Mouse (Mus musculus) heart, postnatal 0 days (tissue): ENCODE measurements around the gene Dnm3. TPM values are rescaled to one million over a fixed set of nuclear protein-coding genes. Genes with fewer than 3 reads are reported as not detected.

Experiments used
- ATAC-seq: fragments of 200-750 bp; cut with Nextera tagmentation; 2 replicates; pipeline ENCODE4 v1.8.0; 2017; ENCODE audit warnings: low read depth, moderate number of reproducible peaks, moderate library complexity; ENCODE audit not compliant: insufficient read depth
- DNase-seq: peaks from one replicate; pipeline ENCODE4 v3.0.0-alpha.2; 2016; ENCODE audit warnings: low spot score
- H3K27ac ChIP-seq: fragments of 300-500 bp; sonication (generic); 2 replicates; pipeline ENCODE4 v1.5.1; 2014; ENCODE audit warnings: low read depth, mild to moderate bottlenecking
- H3K27me3 ChIP-seq: fragments of 300-500 bp; sonication (generic); 2 replicates; pipeline ENCODE4 v1.6.1; 2014; ENCODE audit warnings: low read length, mixed read lengths; ENCODE audit not compliant: control insufficient read depth, insufficient read depth
- H3K36me3 ChIP-seq: fragments of 300-500 bp; sonication (generic); replicated peaks from 2 replicates; pipeline ENCODE4 v1.6.1; 2014; ENCODE audit warnings: low read length, mixed read lengths; ENCODE audit not compliant: control insufficient read depth, insufficient read depth
- H3K4me1 ChIP-seq: fragments of 300-500 bp; sonication (generic); 2 replicates; pipeline ENCODE4 v1.6.1; 2014; ENCODE audit warnings: antibody characterized with exemption; ENCODE audit not compliant: control insufficient read depth, insufficient read depth
- H3K4me2 ChIP-seq: fragments of 300-500 bp; sonication (generic); 2 replicates; pipeline ENCODE4 v1.6.1; 2014; ENCODE audit warnings: low read depth, mild to moderate bottlenecking, low read length, moderate library complexity
- H3K4me3 ChIP-seq: fragments of 300-500 bp; sonication (generic); 2 replicates; pipeline ENCODE4 v1.5.1; 2014; ENCODE audit warnings: low read depth, low read length
- H3K9ac ChIP-seq: fragments of 300-500 bp; sonication (generic); replicated peaks from 2 replicates; pipeline ENCODE4 v1.6.1; 2014; ENCODE audit warnings: low read depth, low read length, mixed read lengths
- H3K9me3 ChIP-seq: fragments of 300-500 bp; sonication (generic); replicated peaks from 2 replicates; pipeline ENCODE4 v1.6.1; 2016; ENCODE audit warnings: low read length; ENCODE audit not compliant: control insufficient read depth
- CTCF ChIP-seq: IDR thresholded peaks from 2 replicates; pipeline ENCODE4 v1.5.1; 2016; ENCODE audit warnings: antibody characterized with exemption, control low read depth, low read depth
- EP300 ChIP-seq: IDR thresholded peaks from 2 replicates; pipeline ENCODE4 v1.6.1; 2016; ENCODE audit warnings: antibody characterized with exemption, low read depth
- WGBS: fragments of 180-500 bp; shearing (Covaris S2); extraction: QIAGEN DNeasy Blood & Tissue Kit; methylation state at CpG from one replicate; pipeline ENCODE4 v1.1.7; 2014; 5-methylcytosine and 5-hydroxymethylcytosine counted together
- polyA plus RNA-seq: library from polyadenylated mRNA; unstranded; fragments of >200 nt; fragmentation: Nextera tagmentation; extraction: Ambion mirVana; gene quantifications from 2 replicates; pipeline ENCODE4 v1.2.1, GENCODE M21; 2015
- total RNA-seq: library from RNA; depleted of rRNA; stranded (reverse); fragments of >200 nt; gene quantifications from 2 replicates; pipeline ENCODE4 v1.2.3, GENCODE M21; 2014; ENCODE audit warnings: low replicate concordance

The Dnm3 gene
- total and polyA plus RNA-seq, 2 experiments from 2014 or later = 1.9 to 2.4 TPM

DNA sequence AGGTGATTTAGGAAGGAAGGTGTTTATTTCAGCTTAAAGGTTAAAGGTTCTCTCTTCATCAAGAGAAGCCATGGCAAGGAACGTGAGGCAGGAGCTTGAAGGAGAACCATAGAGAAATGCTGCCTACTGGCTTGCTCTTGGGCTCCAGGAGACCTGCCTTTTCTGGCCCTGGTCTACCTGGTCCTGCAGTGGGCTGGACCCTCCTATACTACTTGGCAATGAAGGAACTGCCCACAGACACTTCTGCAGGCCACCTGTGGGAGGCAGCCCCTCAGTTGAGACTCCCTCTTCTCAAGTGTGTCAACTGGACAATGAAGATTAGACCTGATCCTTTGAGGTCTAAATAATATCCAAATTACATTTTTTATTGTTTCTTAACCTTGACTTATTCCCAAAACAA, 140.7 kb downstream of the Dnm3 start:
- no peak for TF ChIP-seq EP300
- TF ChIP-seq CTCF = no peak
- Histone ChIP-seq H3K27ac (no peak overlapping the region), H3K9me3 (no peaks in the 10 kb centered on the region), H3K4me3 (no peak overlapping the region), H3K9ac (no peak overlapping the region), H3K4me2 (no peak overlapping the region), H3K27me3 (no peaks in the 10 kb centered on the region), H3K36me3 (no peaks in the 10 kb centered on the region), H3K4me1 (no peaks in the 10 kb centered on the region)
- DNase-seq (no peak), ATAC-seq (no peak)
- 97% methylated on average over 1 of the region's 1 CpGs for WGBS

DNA sequence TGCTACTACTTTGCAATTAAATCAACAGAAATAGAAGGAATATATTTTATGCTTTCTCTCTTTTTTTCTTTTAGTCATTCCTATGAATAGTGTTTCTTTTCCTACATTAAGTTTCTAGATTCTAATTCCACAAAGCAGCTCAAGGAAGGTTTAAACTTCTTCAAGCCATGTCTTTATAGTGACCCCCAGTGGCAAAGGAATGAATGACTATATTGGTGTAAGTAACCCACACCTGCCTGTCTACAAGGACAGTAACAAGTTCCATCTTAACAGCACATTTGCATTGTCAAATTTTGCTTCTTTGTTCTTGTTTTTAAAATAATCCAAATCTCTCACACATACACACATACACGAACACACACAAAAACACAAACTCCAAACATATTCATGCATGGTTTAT, 141.2 kb downstream of the Dnm3 start:
- ATAC-seq (no peak), DNase-seq (peak; percentile 46)
- Histone ChIP-seq H3K27me3 (no peaks in the 10 kb centered on the region), H3K9me3 (no peaks in the 10 kb centered on the region), H3K36me3 (no peaks in the 10 kb centered on the region), H3K9ac (no peak overlapping the region), H3K27ac (no peak overlapping the region), H3K4me2 (no peak overlapping the region), H3K4me1 (no peaks in the 10 kb centered on the region), H3K4me3 (no peak overlapping the region)
- WGBS = 23% methylated on average over 1 of the region's 1 CpGs
- no peak for TF ChIP-seq EP300
- peak; percentile 63 for TF ChIP-seq CTCF

DNA sequence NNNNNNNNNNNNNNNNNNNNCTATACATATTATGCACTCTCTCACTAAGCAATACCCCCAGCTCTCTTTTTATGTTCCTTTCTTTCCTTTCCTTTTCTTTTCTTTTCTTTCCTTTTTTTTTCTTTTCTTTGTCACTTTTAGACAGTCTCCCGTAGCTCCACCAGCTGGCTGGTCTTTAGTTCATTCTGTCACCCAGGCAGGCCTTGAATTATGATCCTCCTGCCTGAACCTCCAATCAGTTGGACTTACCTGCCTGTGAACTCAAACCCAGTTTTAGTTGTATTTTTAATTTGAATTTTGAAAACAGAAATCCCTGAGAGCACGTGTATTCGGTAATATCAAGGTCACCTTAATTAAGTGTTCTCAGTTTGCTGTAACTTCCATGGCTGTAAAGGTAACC, 141.6 kb downstream of the Dnm3 start:
- no peak overlapping the region for H3K27ac ChIP-seq
- H3K27me3 ChIP-seq = no peaks in the 10 kb centered on the region
- DNase-seq (no peak), ATAC-seq (no peak)
- no peak overlapping the region for H3K4me2 ChIP-seq
- TF ChIP-seq CTCF (no peak), EP300 (no peak)
- H3K4me1 ChIP-seq = no peaks in the 10 kb centered on the region
- 64% methylated on average over 3 of the region's 3 CpGs for WGBS
- no peaks in the 10 kb centered on the region for H3K9me3 ChIP-seq
- no peak overlapping the region for H3K4me3 ChIP-seq
- no peaks in the 10 kb centered on the region for H3K36me3 ChIP-seq
- no peak overlapping the region for H3K9ac ChIP-seq

DNA sequence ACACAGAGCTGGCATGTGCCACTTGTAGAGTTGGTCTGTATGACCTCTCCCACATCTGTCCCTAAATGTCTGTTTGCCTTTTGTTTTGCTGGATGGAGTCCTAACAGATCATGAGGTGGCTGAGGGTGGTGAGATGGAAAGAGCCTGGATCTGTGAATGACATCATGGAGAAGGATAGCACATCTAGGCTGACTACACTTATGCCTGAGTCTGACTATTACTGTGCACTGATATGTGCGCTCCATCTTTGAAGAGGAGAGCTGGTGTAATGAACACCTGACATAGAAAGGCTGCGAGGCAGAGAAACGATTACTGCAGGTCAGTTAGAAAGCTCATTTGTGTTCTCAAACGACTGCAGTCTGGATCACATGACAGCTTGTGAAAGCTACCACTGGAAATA, 149.2 kb downstream of the Dnm3 start:
- Histone ChIP-seq H3K4me2 (no peak overlapping the region), H3K36me3 (no peaks in the 10 kb centered on the region)
- WGBS = 68% methylated on average over 4 of the region's 4 CpGs

GRCm38 (mm10) chr1:162327631-162328030, 150.2 kb downstream of the Dnm3 start:
- H3K4me2 ChIP-seq = no peak overlapping the region
- H3K4me3 ChIP-seq = no peak overlapping the region
- H3K9ac ChIP-seq = no peak overlapping the region
- DNase-seq = no peak
- no peaks in the 10 kb centered on the region for H3K4me1 ChIP-seq
- no peaks in the 10 kb centered on the region for H3K9me3 ChIP-seq
- no peaks in the 10 kb centered on the region for H3K36me3 ChIP-seq
- H3K27ac ChIP-seq = no peak overlapping the region
- ATAC-seq = no peak
- H3K27me3 ChIP-seq = no peaks in the 10 kb centered on the region
- WGBS = 40% methylated on average over 2 of the region's 2 CpGs
- no peak for TF ChIP-seq CTCF
- no peak for TF ChIP-seq EP300

More for the DNA sequence above, 149.2 kb downstream of the Dnm3 start:
- no peak overlapping the region for H3K9ac ChIP-seq
- no peak overlapping the region for H3K27ac ChIP-seq
- ATAC-seq (no peak), DNase-seq (no peak)
- H3K4me3 ChIP-seq = no peak overlapping the region
- H3K27me3 ChIP-seq = no peaks in the 10 kb centered on the region
- TF ChIP-seq CTCF (no peak), EP300 (no peak)
- H3K9me3 ChIP-seq = no peaks in the 10 kb centered on the region
- H3K4me1 ChIP-seq = no peaks in the 10 kb centered on the region

GRCm38 (mm10) chr1:162324412-162324811, 153.4 kb downstream of the Dnm3 start:
- TF ChIP-seq CTCF = no peak
- TF ChIP-seq EP300 = no peak
- H3K27ac ChIP-seq = no peak overlapping the region
- no peaks in the 10 kb centered on the region for H3K9me3 ChIP-seq
- no peaks in the 10 kb centered on the region for H3K36me3 ChIP-seq
- ATAC-seq (no peak), DNase-seq (no peak)
- 54% methylated on average over 4 of the region's 4 CpGs for WGBS
- no peaks in the 10 kb centered on the region for H3K4me1 ChIP-seq
- H3K9ac ChIP-seq = no peak overlapping the region
- no peaks in the 10 kb centered on the region for H3K27me3 ChIP-seq
- no peak overlapping the region for H3K4me2 ChIP-seq
- H3K4me3 ChIP-seq = no peak overlapping the region
